Mouse (Mus musculus) lung, embryonic 16.5 days (tissue): ENCODE measurements around the gene Dhrs13. TPM values are rescaled to one million over a fixed set of nuclear protein-coding genes. Genes with fewer than 3 reads are reported as not detected.

Source experiments
- ATAC-seq: fragments of 200-750 bp; cut with Nextera tagmentation; 2 replicates; pipeline ENCODE4 v1.8.0; 2017; ENCODE audit warnings: low read depth, mild to moderate bottlenecking, moderate library complexity
- H3K27ac ChIP-seq: fragments of 300-500 bp; sonication (generic); 2 replicates; pipeline ENCODE4 v1.5.1; 2014; ENCODE audit warnings: mild to moderate bottlenecking, control low read depth, low read length
- H3K27me3 ChIP-seq: fragments of 300-500 bp; sonication (generic); 2 replicates; pipeline ENCODE4 v1.6.1; 2014; ENCODE audit warnings: low read depth, low read length, mixed read lengths; ENCODE audit not compliant: control insufficient read depth, insufficient read depth
- H3K36me3 ChIP-seq: fragments of 300-500 bp; sonication (generic); 2 replicates; pipeline ENCODE4 v1.6.1; 2014; ENCODE audit warnings: low read length; ENCODE audit not compliant: control insufficient read depth, insufficient read depth
- H3K4me1 ChIP-seq: fragments of 300-500 bp; sonication (generic); replicated peaks from 2 replicates; pipeline ENCODE4 v1.6.1; 2014; ENCODE audit warnings: low read length, mixed read lengths; ENCODE audit not compliant: control insufficient read depth, insufficient read depth
- H3K4me2 ChIP-seq: fragments of 300-500 bp; sonication (generic); 2 replicates; pipeline ENCODE4 v1.6.1; 2014; ENCODE audit warnings: low read depth, low read length, control low read depth
- H3K4me3 ChIP-seq: fragments of 300-500 bp; sonication (generic); 2 replicates; pipeline ENCODE4 v1.5.1; 2014; ENCODE audit warnings: mild to moderate bottlenecking, low read length, control low read depth
- H3K9ac ChIP-seq: fragments of 300-500 bp; sonication (generic); 2 replicates; pipeline ENCODE4 v1.6.1; 2014; ENCODE audit warnings: low read length, control low read depth
- H3K9me3 ChIP-seq: fragments of 300-500 bp; sonication (generic); 2 replicates; pipeline ENCODE4 v1.6.1; 2016; ENCODE audit warnings: low read length; ENCODE audit not compliant: control insufficient read depth
- WGBS: fragments of 180-500 bp; shearing (Covaris S2); extraction: QIAGEN DNeasy Blood & Tissue Kit; methylation state at CpG from one replicate; pipeline ENCODE4 v1.1.7; 2014; 5-methylcytosine and 5-hydroxymethylcytosine counted together
- polyA plus RNA-seq: library from polyadenylated mRNA; unstranded; fragments of >200 nt; fragmentation: Nextera tagmentation; extraction: Ambion mirVana; gene quantifications from 2 replicates; pipeline ENCODE4 v1.2.1, GENCODE M21; 2015

The Dhrs13 gene
- polyA plus RNA-seq, 1 experiment from 2014 or later: 14.5 TPM

DNA sequence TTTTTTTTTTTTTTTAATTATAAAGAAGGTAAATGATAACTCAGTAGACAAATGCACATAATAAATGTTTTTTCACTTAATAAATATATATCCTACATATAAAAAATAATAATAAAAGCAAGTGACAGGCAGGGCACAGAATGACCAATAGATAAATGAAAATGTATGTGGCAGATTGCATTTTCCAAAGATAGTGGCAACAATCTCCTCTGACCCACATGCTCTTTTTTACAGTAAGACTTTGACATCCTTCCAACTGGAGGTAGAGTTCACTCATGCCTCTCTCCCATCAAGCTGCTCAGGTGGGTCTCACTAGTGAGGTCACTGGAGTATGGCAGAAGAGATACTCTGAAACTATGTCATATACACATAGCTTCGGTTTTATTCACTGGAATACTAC, 30.5 kb downstream of the Dhrs13 start:
- H3K4me3 ChIP-seq: no peak overlapping the region
- H3K9ac ChIP-seq: no peak overlapping the region
- H3K4me1 ChIP-seq: no peaks in the 10 kb centered on the region
- no peak for ATAC-seq
- 79% methylated on average over 1 of the region's 1 CpGs for WGBS
- no peak overlapping the region for H3K4me2 ChIP-seq
- H3K27me3 ChIP-seq: no peaks in the 10 kb centered on the region
- H3K36me3 ChIP-seq: peaks cover 8% of the 10 kb centered on the region; the same call in 1 of the 2 replicates
- H3K27ac ChIP-seq: no peak overlapping the region
- H3K9me3 ChIP-seq: no peaks in the 10 kb centered on the region

DNA sequence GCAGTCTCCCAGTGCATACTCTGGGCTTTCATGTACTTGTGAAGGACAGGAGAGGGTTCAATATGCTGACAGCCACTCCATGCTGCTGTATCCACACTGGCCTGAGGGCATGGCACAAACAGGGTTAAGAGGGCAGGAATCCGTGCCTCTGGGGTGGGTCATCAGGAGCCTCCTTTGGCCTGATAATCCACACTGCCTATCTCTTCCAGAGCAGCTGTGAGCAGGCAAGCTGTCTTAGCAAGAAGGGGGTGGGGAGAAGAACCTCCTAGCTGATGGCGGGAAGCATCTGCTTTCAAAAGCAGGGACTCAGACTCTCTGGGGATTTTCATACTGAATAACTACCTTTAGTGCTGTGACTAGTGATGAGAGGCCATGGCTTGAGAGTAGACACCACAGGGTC, 33.8 kb downstream of the Dhrs13 start:
- Histone ChIP-seq H3K36me3 (no peaks in the 10 kb centered on the region), H3K4me2 (no peak overlapping the region), H3K9me3 (no peaks in the 10 kb centered on the region), H3K27ac (no peak overlapping the region), H3K9ac (no peak overlapping the region), H3K4me1 (no peaks in the 10 kb centered on the region), H3K4me3 (no peak overlapping the region), H3K27me3 (no peaks in the 10 kb centered on the region)
- WGBS: 32% methylated on average over 2 of the region's 2 CpGs
- ATAC-seq: no peak

DNA sequence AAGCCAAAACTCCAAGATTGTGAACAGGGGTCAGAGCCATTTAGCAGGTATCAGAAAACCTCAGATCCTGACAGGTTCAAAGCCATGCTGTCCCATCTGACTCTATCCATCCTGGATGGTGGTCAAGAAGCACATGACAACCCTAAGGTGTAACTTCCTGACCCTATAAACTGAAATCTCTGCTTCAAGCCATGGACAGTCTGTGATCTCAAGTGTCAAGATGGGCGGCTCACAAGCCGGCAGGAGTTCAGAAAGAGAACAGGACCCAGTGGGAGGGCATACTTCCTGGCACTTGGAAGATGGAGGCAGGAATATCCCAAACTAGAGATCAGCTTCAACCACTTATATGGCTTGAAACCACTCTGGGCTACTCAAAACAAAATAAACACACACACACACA, 34.6 kb downstream of the Dhrs13 start:
- H3K9me3 ChIP-seq: no peaks in the 10 kb centered on the region
- H3K4me2 ChIP-seq: no peak overlapping the region
- ATAC-seq: no peak
- H3K4me3 ChIP-seq: no peak overlapping the region
- no peak overlapping the region for H3K27ac ChIP-seq
- H3K9ac ChIP-seq: no peak overlapping the region
- no peaks in the 10 kb centered on the region for H3K4me1 ChIP-seq
- 55% methylated on average over 2 of the region's 2 CpGs for WGBS
- no peaks in the 10 kb centered on the region for H3K27me3 ChIP-seq
- H3K36me3 ChIP-seq: no peaks in the 10 kb centered on the region

DNA sequence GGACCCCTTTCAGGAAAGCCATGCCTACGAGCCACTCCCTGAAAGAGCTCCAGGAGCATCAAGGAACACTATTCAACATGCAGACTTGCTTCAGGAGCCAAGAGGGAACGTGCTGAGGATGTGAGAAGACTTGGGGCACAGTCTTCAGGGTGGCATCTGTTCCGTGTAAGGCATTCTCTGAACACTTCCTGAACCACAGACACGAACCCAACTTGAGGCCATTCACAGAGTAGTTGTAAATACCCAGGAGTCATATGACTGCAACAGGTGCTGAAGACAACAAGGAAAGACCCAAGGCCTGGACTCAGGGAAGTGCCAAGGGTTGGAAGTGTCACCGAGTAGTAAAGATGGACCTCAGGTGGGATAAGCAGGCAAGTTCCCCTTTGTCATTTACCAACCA, 35.5 kb downstream of the Dhrs13 start:
- Histone ChIP-seq H3K4me2 (no peak overlapping the region), H3K27ac (no peak overlapping the region), H3K4me1 (no peaks in the 10 kb centered on the region), H3K36me3 (no peaks in the 10 kb centered on the region), H3K9ac (no peak overlapping the region), H3K27me3 (no peaks in the 10 kb centered on the region), H3K9me3 (no peaks in the 10 kb centered on the region), H3K4me3 (no peak overlapping the region)
- 61% methylated on average over 5 of the region's 5 CpGs for WGBS
- no peak for ATAC-seq

DNA sequence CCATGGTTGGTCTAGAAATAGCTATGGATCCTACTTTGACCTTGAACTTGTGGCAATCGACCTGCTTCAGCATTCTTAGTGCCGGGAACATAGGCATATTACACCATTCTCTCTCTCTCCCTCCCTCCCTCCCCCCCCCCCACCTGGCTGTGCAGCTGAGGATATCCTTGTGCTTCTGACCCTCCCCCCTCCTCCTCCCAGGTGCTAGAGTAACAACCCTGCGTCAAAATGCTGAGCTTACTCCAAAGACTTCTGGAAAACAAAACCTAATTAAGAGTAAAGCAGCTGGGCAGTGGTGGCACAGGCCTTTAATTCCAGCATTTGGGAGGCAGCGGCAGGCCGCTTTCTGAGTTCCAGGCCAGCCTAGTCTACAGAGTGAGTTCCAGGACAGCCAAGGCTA, 37.0 kb downstream of the Dhrs13 start:
- H3K9me3 ChIP-seq: no peaks in the 10 kb centered on the region
- H3K9ac ChIP-seq: no peak overlapping the region

DNA sequence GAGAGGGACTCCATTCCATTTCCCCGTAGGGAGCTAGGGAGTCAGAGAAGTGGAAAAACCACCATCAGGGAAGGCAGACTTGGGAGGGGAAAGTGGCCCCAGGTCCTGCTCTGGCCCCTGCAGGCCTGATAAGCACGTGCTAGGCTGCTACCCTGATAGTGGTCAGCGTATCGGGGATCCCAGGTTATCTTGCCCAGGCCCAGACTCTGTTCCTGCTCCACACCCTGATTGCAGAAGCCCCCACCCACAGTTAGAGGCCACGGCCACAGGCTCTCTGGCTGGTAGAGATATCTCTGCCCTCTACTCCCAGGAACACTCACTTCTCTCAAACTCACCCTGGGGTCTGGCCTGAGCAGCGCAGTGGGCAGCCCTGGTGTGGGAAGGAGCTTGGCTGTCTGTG, 37.6 kb downstream of the Dhrs13 start:
- Histone ChIP-seq H3K9me3 (no peaks in the 10 kb centered on the region), H3K36me3 (peaks cover 12% of the 10 kb centered on the region), H3K4me1 (no peaks in the 10 kb centered on the region), H3K27me3 (no peaks in the 10 kb centered on the region), H3K4me2 (no peak overlapping the region), H3K9ac (no peak overlapping the region), H3K27ac (no peak overlapping the region), H3K4me3 (no peak overlapping the region)
- no peak for ATAC-seq
- 74% methylated on average over 6 of the region's 6 CpGs for WGBS

More for the DNA sequence above, 37.0 kb downstream of the Dhrs13 start:
- H3K4me3 ChIP-seq: no peak overlapping the region
- H3K4me2 ChIP-seq: no peak overlapping the region
- no peak for ATAC-seq
- no peak overlapping the region for H3K27ac ChIP-seq
- no peaks in the 10 kb centered on the region for H3K4me1 ChIP-seq
- no peaks in the 10 kb centered on the region for H3K27me3 ChIP-seq
- WGBS: 76% methylated on average over 5 of the region's 5 CpGs
- peaks cover 8% of the 10 kb centered on the region for H3K36me3 ChIP-seq

DNA sequence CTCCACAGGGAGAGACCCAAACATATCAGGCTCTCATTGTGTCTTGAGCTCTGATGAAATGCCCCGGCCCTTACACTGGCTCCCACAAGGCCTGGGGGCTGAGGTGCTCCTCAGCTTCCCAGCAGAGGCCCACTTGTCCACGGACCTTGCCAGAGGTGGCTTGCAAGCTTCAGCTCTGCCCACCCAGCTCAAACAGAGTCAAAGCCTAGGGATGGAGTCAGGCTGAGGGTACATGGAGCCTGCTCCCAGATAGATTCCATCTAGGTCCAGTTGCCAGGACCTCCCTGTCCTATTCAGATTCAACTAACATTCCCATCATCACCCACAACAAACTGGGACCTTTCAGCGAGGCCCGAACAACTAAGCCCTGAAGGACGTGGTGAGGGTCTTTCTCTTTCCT, 39.9 kb downstream of the Dhrs13 start:
- Histone ChIP-seq H3K27ac (no peak overlapping the region), H3K4me2 (no peak overlapping the region), H3K9me3 (no peaks in the 10 kb centered on the region), H3K4me1 (no peaks in the 10 kb centered on the region), H3K27me3 (no peaks in the 10 kb centered on the region), H3K4me3 (no peak overlapping the region), H3K9ac (no peak overlapping the region), H3K36me3 (peaks cover 20% of the 10 kb centered on the region)
- WGBS: 79% methylated on average over 5 of the region's 5 CpGs
- ATAC-seq: no peak

DNA sequence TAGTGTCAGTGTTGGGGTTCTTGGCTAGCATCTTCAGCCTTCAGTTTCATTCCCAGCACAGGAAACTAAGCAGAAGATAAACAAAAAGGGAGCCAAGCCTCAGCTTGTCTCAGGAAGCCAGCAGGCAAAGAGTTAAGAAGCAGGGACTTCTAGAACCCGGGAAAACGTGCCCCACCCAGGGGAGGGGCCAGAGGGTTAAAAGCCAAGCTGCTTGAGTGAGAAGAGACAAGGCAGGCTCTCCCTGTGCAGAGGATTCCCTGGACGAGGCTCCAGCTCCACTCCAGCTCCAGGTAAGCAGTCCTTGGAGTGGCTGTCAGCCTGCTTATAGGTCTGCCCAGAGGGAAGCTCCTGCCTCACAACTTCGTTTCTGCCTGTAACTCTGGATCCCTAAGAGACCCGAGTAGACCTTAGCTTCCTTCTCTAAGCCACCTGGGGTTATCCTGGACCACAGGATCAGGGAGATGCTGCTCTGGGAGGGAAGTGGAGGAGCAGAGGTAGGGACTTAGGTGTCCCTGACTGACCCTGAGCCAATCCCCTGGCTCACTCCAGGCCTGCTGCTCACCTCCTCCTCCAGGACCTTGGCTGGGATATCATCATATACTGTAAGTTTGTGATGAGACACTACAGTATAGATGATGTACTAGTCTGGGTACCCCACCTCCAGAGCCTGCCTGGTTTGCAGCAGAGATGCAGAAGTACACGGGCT, 40.5 kb downstream of the Dhrs13 start:
- Histone ChIP-seq H3K4me1 (no peaks in the 10 kb centered on the region), H3K4me2 (no peak overlapping the region), H3K27me3 (no peaks in the 10 kb centered on the region), H3K9ac (no peak overlapping the region), H3K36me3 (peaks cover 21% of the 10 kb centered on the region), H3K27ac (no peak overlapping the region), H3K9me3 (no peaks in the 10 kb centered on the region), H3K4me3 (no peak overlapping the region)
- WGBS: 22% methylated on average over 6 of the region's 6 CpGs
- ATAC-seq: no peak

DNA sequence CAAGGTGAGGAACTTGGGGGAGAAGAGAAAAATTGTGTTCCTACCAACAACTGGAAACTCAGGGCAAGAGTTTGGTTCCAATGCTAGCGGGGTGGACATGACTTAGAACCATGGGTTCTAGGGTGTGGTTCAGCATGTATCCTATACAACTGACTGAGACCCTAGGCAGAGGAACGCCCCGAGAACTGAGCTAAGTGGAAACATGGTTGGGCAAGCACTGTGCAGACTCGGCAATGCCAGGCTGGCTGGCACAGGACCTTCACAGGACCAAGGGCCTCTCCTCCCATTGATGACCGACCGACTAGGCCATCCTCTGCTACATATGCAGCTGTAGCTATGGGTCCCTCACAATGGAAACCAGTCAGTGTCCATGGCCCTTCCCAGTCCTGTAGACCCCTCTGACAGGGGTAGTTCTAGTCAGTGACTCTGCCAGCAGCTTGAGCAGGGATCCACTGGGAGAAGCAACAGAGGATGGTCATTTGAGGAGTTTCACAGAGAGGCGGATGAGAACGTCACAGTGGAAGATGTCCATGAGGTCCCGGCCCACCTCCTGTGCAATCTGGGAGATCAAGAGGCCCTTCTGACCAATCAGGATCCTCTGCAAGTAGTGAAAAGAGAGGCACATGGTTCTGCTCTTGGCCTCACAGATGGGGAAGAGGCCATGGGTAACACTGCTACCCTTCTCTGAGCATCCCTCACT, 41.6 kb downstream of the Dhrs13 start:
- 90% methylated on average over 9 of the region's 9 CpGs for WGBS
- Histone ChIP-seq H3K9ac (no peak overlapping the region), H3K27ac (no peak overlapping the region), H3K4me3 (no peak overlapping the region), H3K4me2 (no peak overlapping the region), H3K9me3 (no peaks in the 10 kb centered on the region), H3K27me3 (no peaks in the 10 kb centered on the region), H3K36me3 (peaks cover 21% of the 10 kb centered on the region), H3K4me1 (no peaks in the 10 kb centered on the region)
- ATAC-seq: no peak
